Mouse (Mus musculus) heart, adult 2 months (tissue): ENCODE data around the gene Cfap99.

Experiments
- CTCF ChIP-seq: fragments of 200-600 bp; IDR thresholded peaks from 2 replicates; pipeline ENCODE4 v1.8.1; 2022; ENCODE audit warnings: antibody characterized with exemption, mild to moderate bottlenecking, moderate library complexity
- POLR2A ChIP-seq: fragments of 200-500 bp; IDR thresholded peaks from 2 replicates; pipeline ENCODE4 v1.6.1; 2011; ENCODE audit warnings: mild to moderate bottlenecking, low read depth, low read length, control low read depth; ENCODE audit not compliant: insufficient read depth

GRCm38 (mm10) chr5:34254309-34254708 lies 34.1 kb upstream of the Cfap99 start:
- TF ChIP-seq CTCF (no peak), POLR2A (no peak)
